Mouse (Mus musculus) embryonic fibroblast, embryonic 13.5 days (primary cell): ENCODE data around the gene Olfr1061.

Experiments
- CTCF ChIP-seq: IDR thresholded peaks from 2 replicates; pipeline ENCODE4 v1.5.1; 2011; ENCODE audit warnings: mild to moderate bottlenecking, control low read depth, low read length, moderate library complexity, borderline replicate concordance; ENCODE audit not compliant: insufficient read depth
- POLR2A ChIP-seq: IDR thresholded peaks from 2 replicates; pipeline ENCODE4 v1.6.1; 2011; ENCODE audit warnings: low read depth, mild to moderate bottlenecking, control low read depth, low read length, moderate library complexity

GRCm38 (mm10) chr2:86395114-86395513 is 18.7 kb downstream of the Olfr1061 start:
- TF ChIP-seq CTCF (no peak), POLR2A (no peak)
